Mouse (Mus musculus) heart, postnatal 0 days (tissue): Measurements from ENCODE around the gene Cxcl1. TPM values are rescaled to one million over a fixed set of nuclear protein-coding genes. Genes with fewer than 3 reads are reported as not detected.
A peak's percentile ranks its signal among the peaks of the same experiment; 100 is the strongest.

Experiments used
- ATAC-seq: fragments of 200-750 bp; cut with Nextera tagmentation; 2 replicates; pipeline ENCODE4 v1.8.0; 2017; ENCODE audit warnings: low read depth, moderate number of reproducible peaks, moderate library complexity; ENCODE audit not compliant: insufficient read depth
- DNase-seq: peaks from one replicate; pipeline ENCODE4 v3.0.0-alpha.2; 2016; ENCODE audit warnings: low spot score
- H3K27ac ChIP-seq: fragments of 300-500 bp; sonication (generic); 2 replicates; pipeline ENCODE4 v1.5.1; 2014; ENCODE audit warnings: low read depth, mild to moderate bottlenecking
- H3K27me3 ChIP-seq: fragments of 300-500 bp; sonication (generic); 2 replicates; pipeline ENCODE4 v1.6.1; 2014; ENCODE audit warnings: low read length, mixed read lengths; ENCODE audit not compliant: control insufficient read depth, insufficient read depth
- H3K36me3 ChIP-seq: fragments of 300-500 bp; sonication (generic); replicated peaks from 2 replicates; pipeline ENCODE4 v1.6.1; 2014; ENCODE audit warnings: low read length, mixed read lengths; ENCODE audit not compliant: control insufficient read depth, insufficient read depth
- H3K4me1 ChIP-seq: fragments of 300-500 bp; sonication (generic); 2 replicates; pipeline ENCODE4 v1.6.1; 2014; ENCODE audit warnings: antibody characterized with exemption; ENCODE audit not compliant: control insufficient read depth, insufficient read depth
- H3K4me2 ChIP-seq: fragments of 300-500 bp; sonication (generic); 2 replicates; pipeline ENCODE4 v1.6.1; 2014; ENCODE audit warnings: low read depth, mild to moderate bottlenecking, low read length, moderate library complexity
- H3K4me3 ChIP-seq: fragments of 300-500 bp; sonication (generic); 2 replicates; pipeline ENCODE4 v1.5.1; 2014; ENCODE audit warnings: low read depth, low read length
- H3K9ac ChIP-seq: fragments of 300-500 bp; sonication (generic); replicated peaks from 2 replicates; pipeline ENCODE4 v1.6.1; 2014; ENCODE audit warnings: low read depth, low read length, mixed read lengths
- H3K9me3 ChIP-seq: fragments of 300-500 bp; sonication (generic); replicated peaks from 2 replicates; pipeline ENCODE4 v1.6.1; 2016; ENCODE audit warnings: low read length; ENCODE audit not compliant: control insufficient read depth
- CTCF ChIP-seq: IDR thresholded peaks from 2 replicates; pipeline ENCODE4 v1.5.1; 2016; ENCODE audit warnings: antibody characterized with exemption, control low read depth, low read depth
- EP300 ChIP-seq: IDR thresholded peaks from 2 replicates; pipeline ENCODE4 v1.6.1; 2016; ENCODE audit warnings: antibody characterized with exemption, low read depth
- WGBS: fragments of 180-500 bp; shearing (Covaris S2); extraction: QIAGEN DNeasy Blood & Tissue Kit; methylation state at CpG from one replicate; pipeline ENCODE4 v1.1.7; 2014; 5-methylcytosine and 5-hydroxymethylcytosine counted together
- polyA plus RNA-seq: library from polyadenylated mRNA; unstranded; fragments of >200 nt; fragmentation: Nextera tagmentation; extraction: Ambion mirVana; gene quantifications from 2 replicates; pipeline ENCODE4 v1.2.1, GENCODE M21; 2015
- total RNA-seq: library from RNA; depleted of rRNA; stranded (reverse); fragments of >200 nt; gene quantifications from 2 replicates; pipeline ENCODE4 v1.2.3, GENCODE M21; 2014; ENCODE audit warnings: low replicate concordance

The Cxcl1 gene
- total and polyA plus RNA-seq, 2 experiments from 2014 or later, result 0.27 to 1.5 TPM

- WGBS, result 71% methylated on average over 7 of the region's 7 CpGs
- H3K4me1 ChIP-seq, result peaks cover 12% of the 10 kb centered on the region
- H3K4me2 ChIP-seq, result no peak overlapping the region
- no peak overlapping the region for H3K27ac ChIP-seq
- H3K9me3 ChIP-seq, result no peaks in the 10 kb centered on the region
- no peak for ATAC-seq
- no peaks in the 10 kb centered on the region for H3K36me3 ChIP-seq
- no peaks in the 10 kb centered on the region for H3K27me3 ChIP-seq
- TF ChIP-seq CTCF (no peak), EP300 (no peak)
- H3K4me3 ChIP-seq, result no peak overlapping the region
- no peak overlapping the region for H3K9ac ChIP-seq
- DNase-seq, result no peak
Observed at GRCm38 (mm10) chr5:90872377-90872776, 18.7 kb upstream of the Cxcl1 start.

DNA sequence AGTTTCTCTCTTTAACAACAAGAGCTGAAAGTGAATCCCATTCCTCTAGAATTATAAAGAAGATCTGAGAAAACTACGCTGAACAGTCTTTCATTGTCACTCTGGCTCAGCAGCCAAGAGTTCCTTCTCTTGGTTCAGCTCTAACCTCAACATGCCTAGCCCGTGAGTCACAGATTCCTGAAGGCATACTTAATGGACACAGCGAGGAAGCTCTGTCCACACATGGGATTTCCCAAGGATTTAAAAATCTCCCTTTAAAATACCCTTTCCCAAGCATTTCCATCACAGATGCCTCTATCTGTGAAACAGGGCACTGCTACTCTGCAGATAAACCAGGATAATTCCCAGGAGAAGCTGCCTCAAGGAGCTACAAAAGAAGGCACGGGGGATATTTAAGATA, 15.0 kb upstream of the Cxcl1 start:
- Histone ChIP-seq H3K9me3 (no peaks in the 10 kb centered on the region), H3K4me3 (no peak overlapping the region), H3K27ac (peak overlapping the region; percentile 57), H3K4me1 (peaks cover 16% of the 10 kb centered on the region), H3K27me3 (no peaks in the 10 kb centered on the region), H3K9ac (no peak overlapping the region), H3K4me2 (no peak overlapping the region), H3K36me3 (no peaks in the 10 kb centered on the region)
- ATAC-seq (peak; percentile 81; the same call in 1 of the 2 replicates), DNase-seq (peak; percentile 54)
- WGBS, result 23% methylated on average over 4 of the region's 4 CpGs
- no peak for TF ChIP-seq EP300
- TF ChIP-seq CTCF, result no peak

DNA sequence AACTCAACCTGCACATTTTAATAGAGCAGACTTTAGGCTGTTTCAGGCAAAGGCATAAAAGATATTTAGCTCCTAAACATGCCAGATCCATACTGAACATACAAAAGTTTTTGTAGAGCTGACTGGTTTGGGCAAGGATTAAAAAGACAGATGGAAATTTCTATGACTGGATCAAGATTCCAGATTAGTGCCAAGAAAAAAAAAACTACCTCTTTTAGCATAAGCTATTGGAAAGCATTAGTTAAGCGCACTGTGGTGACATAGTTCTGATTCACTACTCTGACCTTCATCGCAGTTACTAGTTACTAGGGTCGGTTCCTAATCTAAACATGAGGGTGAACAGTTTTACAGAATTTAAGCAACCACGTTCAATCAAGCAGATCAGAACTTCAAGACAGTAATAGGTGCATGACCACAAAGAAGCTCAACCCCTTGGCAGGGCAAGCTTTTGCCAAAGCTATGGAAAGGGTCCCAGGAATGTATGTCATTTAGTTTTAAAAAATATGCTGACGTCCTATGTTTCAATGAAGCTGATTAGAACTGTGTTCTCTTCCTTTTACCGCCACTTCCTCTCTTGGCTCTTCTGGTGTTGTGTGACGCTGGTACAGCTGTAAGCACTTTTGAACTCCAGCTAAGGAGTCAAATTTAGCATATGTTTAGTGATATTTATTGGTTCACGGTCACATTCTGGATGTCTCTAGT, 14.4 kb upstream of the Cxcl1 start:
- no peaks in the 10 kb centered on the region for H3K27me3 ChIP-seq
- H3K4me1 ChIP-seq, result peaks cover 16% of the 10 kb centered on the region
- no peak overlapping the region for H3K9ac ChIP-seq
- TF ChIP-seq EP300, result no peak
- TF ChIP-seq CTCF, result no peak
- H3K27ac ChIP-seq, result no peak overlapping the region
- DNase-seq (no peak), ATAC-seq (no peak)
- no peaks in the 10 kb centered on the region for H3K9me3 ChIP-seq
- WGBS, result 55% methylated on average over 8 of the region's 8 CpGs
- no peak overlapping the region for H3K4me2 ChIP-seq
- H3K4me3 ChIP-seq, result no peak overlapping the region
- no peaks in the 10 kb centered on the region for H3K36me3 ChIP-seq

DNA sequence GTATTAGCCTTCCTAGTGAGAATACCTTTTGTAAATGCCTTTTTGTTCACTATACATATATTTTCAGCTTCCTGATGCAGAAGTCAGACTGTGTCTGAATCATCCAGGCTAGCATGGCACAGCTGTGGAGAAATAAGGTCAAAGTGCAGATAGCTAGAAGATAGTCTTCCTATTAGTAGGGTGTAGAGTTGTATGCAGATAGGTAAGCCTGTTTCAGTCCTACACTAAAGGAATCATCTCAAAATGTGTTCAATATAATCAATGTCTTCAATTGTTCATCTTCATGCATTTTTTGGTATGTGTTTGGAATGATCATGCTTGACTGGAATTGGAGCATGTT, 13.9 kb upstream of the Cxcl1 start:
- TF ChIP-seq EP300 (no peak), CTCF (no peak)
- H3K27me3 ChIP-seq, result no peaks in the 10 kb centered on the region
- H3K9me3 ChIP-seq, result no peaks in the 10 kb centered on the region
- no peak overlapping the region for H3K9ac ChIP-seq
- no peak overlapping the region for H3K4me3 ChIP-seq
- DNase-seq (no peak), ATAC-seq (no peak)
- no peaks in the 10 kb centered on the region for H3K36me3 ChIP-seq
- H3K4me2 ChIP-seq, result no peak overlapping the region
- H3K27ac ChIP-seq, result no peak overlapping the region
- peaks cover 16% of the 10 kb centered on the region for H3K4me1 ChIP-seq

GRCm38 (mm10) chr5:90879307-90880014, 11.6 kb upstream of the Cxcl1 start:
- Histone ChIP-seq H3K9me3 (no peaks in the 10 kb centered on the region), H3K36me3 (no peaks in the 10 kb centered on the region), H3K4me2 (no peak overlapping the region), H3K27me3 (no peaks in the 10 kb centered on the region), H3K27ac (no peak overlapping the region), H3K4me3 (no peak overlapping the region), H3K4me1 (peaks cover 16% of the 10 kb centered on the region), H3K9ac (no peak overlapping the region)
- 61% methylated on average over 3 of the region's 3 CpGs for WGBS
- DNase-seq, result no peak
- no peak for ATAC-seq
- TF ChIP-seq EP300, result no peak
- TF ChIP-seq CTCF, result no peak
